Mouse (Mus musculus): ENCODE data around the gene Fscn3.
A peak's percentile ranks its signal among the peaks of the same experiment; 100 is the strongest.

The Fscn3 gene

GRCm38 (mm10) chr6:28425019-28425418 is 2.6 kb upstream of the Fscn3 start:
- no peak for DNase-seq (ENCODE audit: low read depth, low spot score)

DNA sequence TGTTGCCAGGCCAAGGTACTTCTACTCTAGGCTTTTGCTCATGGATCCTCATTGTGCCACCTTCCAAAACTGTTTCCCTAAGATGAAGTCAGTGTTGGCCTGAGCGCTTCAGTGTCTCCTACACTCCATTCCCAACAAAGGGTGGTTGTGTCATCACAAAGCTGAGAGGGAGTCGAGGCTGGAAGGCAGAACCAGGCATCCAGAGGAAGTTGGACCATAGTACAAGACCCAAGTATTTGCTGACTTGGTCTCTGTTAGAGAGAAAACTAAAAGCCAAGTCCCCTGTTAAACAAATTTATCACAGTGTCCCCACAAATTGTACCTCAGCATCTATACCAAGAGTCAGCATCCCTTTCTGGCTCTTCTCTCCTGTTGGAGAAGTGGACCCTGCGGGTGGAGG is 701 bp downstream of the Fscn3 start, which contains the start of gene Gcc1:
Gene Gcc1 (minus strand): TSS at position 101 of the 400 bp plus-strand sequence.
- no peak for DNase-seq (ENCODE audit: low read depth, low spot score)

DNA sequence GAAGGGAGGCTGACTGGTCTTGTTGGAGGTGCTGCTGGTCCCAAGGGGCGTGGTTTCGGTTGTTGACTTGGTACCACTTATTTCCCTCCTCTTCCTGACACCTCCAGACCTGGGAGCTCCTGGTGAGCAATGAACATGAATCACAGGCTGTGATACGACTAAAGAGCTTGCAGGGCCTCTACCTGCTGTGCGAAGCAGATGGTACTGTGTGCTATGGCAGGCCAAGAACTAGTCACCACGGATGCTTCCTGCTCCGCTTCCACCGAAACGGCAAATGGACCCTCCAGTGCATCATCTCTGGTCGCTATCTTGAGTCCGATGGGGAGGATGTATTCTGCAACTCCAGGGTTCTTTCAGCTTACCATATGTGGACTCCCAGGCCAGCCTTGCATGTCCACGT is 2.3 kb downstream of the Fscn3 start:
- DNase-seq (ENCODE audit: low read depth, low spot score) = no peak

DNA sequence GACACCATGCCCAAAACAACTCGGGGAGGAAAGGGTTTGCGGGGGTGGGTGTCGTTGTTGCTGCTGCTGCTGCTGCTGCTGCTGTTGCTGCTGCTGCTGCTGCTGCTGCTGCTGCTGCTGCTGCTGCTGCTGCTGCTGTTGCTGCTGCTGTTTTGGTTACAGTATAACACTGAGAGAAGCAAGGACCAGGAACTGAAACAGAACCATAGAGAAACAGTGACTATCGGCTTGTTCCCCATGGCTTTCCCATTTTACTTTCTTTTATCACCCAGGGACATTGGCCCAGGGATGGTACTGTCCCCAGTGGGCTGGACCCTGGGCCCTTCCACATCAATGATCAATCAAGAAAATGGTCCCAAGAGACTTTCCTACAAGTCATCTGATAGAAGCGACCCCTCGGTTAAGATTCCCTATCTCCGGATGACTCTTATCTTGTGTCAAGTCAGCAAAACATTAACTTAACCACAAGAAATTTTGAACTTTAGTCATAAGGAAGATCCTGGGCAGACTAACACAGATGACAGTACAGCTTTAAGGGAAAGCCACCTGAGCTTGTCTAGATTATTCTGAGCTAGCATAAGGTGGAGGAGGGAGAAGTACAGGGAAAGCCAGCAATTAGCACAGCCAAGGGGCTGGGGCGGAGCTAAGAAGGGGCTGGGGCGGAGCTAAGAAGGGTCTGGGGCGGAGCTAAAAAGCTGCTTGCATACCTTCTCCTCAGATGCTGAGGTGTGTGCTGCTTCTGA is 3.4 kb downstream of the Fscn3 start:
- no peak for DNase-seq (ENCODE audit: low read depth, low spot score)

- no peak for DNase-seq (ENCODE audit: low read depth, low spot score)
These were observed 3.9 kb downstream of the Fscn3 start for GRCm38 (mm10) chr6:28431538-28431855.

GRCm38 (mm10) chr6:28447937-28448336 is 20.3 kb downstream of the Fscn3 start:
- DNase-seq (ENCODE audit: low read depth, low spot score) = no peak

- no peak for DNase-seq (ENCODE audit: low read depth, low spot score)
These were observed 21.7 kb downstream of the Fscn3 start, which contains the start of gene Pax4 for GRCm38 (mm10) chr6:28449253-28449652. Gene Pax4 (minus strand): TSS chr6:28449353.

- DNase-seq (ENCODE audit: low read depth, low spot score) = no peak
These were observed 22.9 kb downstream of the Fscn3 start for GRCm38 (mm10) chr6:28450481-28450880.

DNA sequence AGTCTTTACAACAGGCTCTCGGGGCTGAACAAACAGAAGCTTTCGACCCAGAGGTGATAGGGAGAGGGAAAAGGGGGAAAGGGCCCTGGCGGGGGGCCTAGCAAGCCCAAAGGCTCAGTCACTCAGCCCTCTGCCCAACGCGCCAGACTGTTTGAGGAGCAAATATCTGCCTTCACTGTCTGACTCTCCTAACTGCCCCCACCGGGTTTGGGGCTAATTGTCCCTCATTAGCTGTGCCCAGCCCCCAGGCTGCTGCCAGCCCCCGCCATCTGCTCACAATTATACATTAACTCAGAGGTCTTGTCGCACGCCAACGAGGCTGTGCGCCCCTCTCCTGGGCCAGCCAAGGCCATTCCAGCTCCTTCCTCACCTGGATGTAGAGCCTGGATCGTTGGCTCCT is 23.4 kb downstream of the Fscn3 start:
- no peak for DNase-seq (ENCODE audit: low read depth, low spot score)

DNA sequence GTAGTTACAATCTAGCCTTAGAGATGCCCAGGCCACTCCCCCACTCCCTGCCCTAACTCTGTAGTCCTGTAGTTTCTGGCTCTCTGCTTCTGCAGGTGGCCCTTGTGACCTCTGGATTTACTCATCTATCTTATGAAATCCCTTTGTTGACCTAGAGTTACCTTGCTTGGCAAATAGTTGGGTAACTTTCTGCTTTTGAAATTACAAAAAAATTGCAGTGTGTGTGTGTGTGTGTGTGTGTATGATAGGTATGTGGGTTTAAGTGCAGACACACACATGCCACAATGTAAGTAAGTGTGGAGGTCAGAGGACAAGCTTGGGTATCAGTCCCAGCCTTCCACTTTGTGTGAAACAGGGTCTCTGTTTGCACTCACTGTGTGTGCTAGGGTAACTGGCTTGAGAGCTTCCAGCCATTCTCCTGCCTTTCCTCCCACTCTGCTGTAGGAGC is 31.7 kb downstream of the Fscn3 start:
- no peak for DNase-seq (ENCODE audit: low read depth, low spot score)

- DNase-seq (ENCODE audit: low read depth, low spot score) = no peak
These were observed 32.9 kb downstream of the Fscn3 start for GRCm38 (mm10) chr6:28460534-28460933.

- DNase-seq (ENCODE audit: low read depth, low spot score) = no peak
These were observed 37.0 kb downstream of the Fscn3 start for GRCm38 (mm10) chr6:28464630-28465029.

GRCm38 (mm10) chr6:28470017-28470602 is 42.5 kb downstream of the Fscn3 start:
- no peak for DNase-seq (ENCODE audit: low read depth, low spot score)

GRCm38 (mm10) chr6:28470621-28471020 is 43.0 kb downstream of the Fscn3 start:
- DNase-seq (ENCODE audit: low read depth, low spot score) = no peak

DNA sequence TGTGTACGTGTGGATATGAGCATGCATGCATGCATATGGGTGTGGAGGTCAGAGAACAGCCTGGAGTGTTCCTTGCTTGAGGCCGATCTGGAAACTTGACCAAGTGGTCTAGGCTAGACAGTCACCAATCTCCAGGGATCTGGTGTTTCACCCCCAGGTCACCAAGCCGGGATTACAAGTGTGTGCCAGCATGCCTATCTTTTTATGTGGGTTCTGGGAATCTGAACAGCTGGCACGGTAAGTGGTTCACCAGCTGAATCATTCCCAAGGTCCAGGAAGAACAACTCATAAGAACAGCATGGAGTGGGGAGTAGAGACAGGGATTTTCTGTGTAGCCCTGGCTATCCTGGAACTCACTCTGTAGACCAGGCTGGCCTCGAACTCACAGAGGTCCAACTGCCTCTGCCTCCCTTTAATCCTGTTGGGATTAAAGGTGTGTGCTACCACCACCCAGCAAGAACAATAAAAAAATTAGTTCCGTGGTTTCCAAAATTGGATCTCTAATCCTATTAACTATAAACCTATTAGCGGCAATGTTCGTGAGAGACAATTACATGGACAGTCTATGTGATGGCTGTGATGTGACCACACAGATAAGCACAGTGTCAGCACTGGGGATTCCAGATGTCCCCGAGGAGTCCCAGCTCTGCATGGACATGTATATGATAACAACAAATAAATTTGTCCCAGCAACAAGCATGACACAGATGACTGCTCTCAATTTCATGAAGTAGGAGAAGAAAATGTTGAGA is 43.9 kb downstream of the Fscn3 start:
- DNase-seq (ENCODE audit: low read depth, low spot score) = peak; percentile 56

- DNase-seq (ENCODE audit: low read depth, low spot score) = no peak
These were observed 46.6 kb downstream of the Fscn3 start for GRCm38 (mm10) chr6:28474211-28474610.

- DNase-seq (ENCODE audit: low read depth, low spot score) = no peak
These were observed 47.2 kb downstream of the Fscn3 start, which contains the start of gene Snd1 for GRCm38 (mm10) chr6:28474839-28475238. Gene Snd1 (plus strand): TSS chr6:28475139.

DNA sequence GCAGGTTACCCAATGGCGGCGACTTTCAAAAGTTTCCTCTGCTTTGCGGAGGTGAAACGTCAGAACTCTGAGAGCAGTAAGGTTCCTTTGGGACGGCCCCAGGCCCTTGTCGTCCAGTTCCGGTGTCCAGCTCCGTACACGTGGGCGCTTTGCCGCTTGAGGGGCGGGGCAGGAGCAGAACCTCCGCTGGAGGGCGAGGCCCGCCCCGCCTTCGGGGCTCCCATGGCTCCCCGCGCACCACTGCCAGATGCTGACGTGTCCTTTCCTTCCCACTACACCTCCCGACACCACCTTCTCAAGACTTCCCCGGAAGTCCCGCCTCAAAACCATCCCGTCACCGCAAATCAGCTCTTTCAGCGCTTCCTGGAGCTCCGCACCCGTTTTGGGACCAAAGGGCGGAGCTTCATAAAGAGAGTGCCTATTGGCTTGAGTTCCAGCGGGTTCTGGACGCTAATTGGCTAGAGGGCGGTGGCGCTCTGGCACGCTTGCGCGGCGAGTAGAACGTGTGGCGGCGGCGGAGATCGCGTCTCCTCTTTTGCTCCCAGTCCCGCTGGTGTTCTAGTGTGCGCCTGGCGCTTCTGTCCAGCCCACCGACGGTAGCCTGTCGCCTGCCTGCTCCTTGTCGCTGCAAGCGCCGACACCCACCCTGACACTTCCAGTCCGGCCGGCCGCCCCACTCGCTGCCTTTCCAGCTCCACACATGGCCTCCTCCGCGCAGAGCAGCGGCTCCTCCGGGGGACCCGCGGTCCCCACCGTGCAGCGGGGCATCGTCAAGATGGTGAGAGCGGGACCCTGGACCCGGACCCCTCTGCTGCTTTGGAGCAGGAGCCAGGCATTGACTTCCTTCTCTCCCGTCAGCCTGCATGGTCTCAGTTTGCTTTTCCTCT is 52.5 kb downstream of the Fscn3 start:
- peak; percentile 99 for DNase-seq (ENCODE audit: low read depth, low spot score)

DNA sequence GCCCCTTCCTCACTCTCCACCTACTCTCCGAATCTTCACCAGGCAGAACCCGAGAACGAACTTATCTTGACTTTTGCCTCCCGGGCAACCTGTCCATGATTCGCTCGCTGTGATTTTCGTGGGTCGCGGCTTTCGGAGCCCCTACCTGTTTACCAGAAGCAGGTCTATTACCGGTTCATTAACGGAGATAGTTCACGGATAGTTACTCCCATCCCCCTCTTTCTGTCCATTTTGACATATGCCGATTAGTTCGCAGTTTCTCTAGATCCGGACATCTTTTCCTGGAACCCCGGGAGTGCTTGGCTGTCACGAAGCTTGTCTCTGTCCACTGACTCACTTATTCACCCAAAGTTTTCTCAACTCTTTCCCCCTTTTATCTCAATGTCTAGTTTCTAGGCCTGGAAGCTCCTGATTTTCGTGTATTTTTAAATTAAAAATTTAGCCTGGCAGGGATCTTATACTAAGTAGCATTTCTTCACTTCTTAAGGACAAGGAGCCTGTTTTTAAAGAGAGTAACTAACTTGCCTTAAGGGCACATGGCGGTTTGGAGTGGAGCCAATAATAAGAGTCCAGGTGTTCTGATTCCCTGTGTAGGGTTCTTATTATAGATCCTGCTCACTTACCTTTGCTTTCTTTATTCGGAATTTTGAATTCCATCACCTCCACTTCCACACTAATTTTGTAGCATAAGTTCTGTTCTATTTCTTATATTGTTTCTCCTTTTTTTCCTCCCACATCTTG is 53.3 kb downstream of the Fscn3 start:
- no peak for DNase-seq (ENCODE audit: low read depth, low spot score)

GRCm38 (mm10) chr6:28482711-28483315 is 55.2 kb downstream of the Fscn3 start:
- DNase-seq (ENCODE audit: low read depth, low spot score) = no peak
